Mouse (Mus musculus) hindbrain, embryonic 11.5 days (tissue): ENCODE data around the gene Kbtbd7. TPM values are rescaled to one million over a fixed set of nuclear protein-coding genes. Genes with fewer than 3 reads are reported as not detected.
"Not testable (repeated sequence)": the region's sequence is repeated elsewhere in the genome, so short reads cannot be mapped to it uniquely, and the experiment has no call there.

Experiments used
- ATAC-seq: fragments of 200-750 bp; cut with Nextera tagmentation; 2 replicates; pipeline ENCODE4 v1.8.0; 2017; ENCODE audit warnings: mild to moderate bottlenecking, moderate TSS enrichment, moderate library complexity; ENCODE audit not compliant: low FRiP score
- DNase-seq: peaks from one replicate; pipeline ENCODE4 v3.0.0-alpha.2; 2015; ENCODE audit warnings: low spot score
- H3K27ac ChIP-seq: fragments of 300-500 bp; sonication (generic); 2 replicates; pipeline ENCODE4 v1.5.1; 2014; ENCODE audit warnings: mild to moderate bottlenecking, low read depth, low read length
- H3K27me3 ChIP-seq: fragments of 300-500 bp; sonication (generic); 2 replicates; pipeline ENCODE4 v1.6.1; 2014; ENCODE audit warnings: mild to moderate bottlenecking, low read length, moderate library complexity, mixed read lengths; ENCODE audit not compliant: control insufficient read depth, insufficient read depth
- H3K36me3 ChIP-seq: fragments of 300-500 bp; sonication (generic); 2 replicates; pipeline ENCODE4 v1.6.1; 2014; ENCODE audit warnings: mild to moderate bottlenecking, low read length, moderate library complexity, mixed read lengths; ENCODE audit not compliant: control insufficient read depth, insufficient read depth
- H3K4me1 ChIP-seq: fragments of 300-500 bp; sonication (generic); replicated peaks from 2 replicates; pipeline ENCODE4 v1.6.1; 2014; ENCODE audit warnings: low read length, mixed read lengths; ENCODE audit not compliant: control insufficient read depth, insufficient read depth
- H3K4me2 ChIP-seq: fragments of 300-500 bp; sonication (generic); replicated peaks from 2 replicates; pipeline ENCODE4 v1.6.1; 2014; ENCODE audit warnings: mild to moderate bottlenecking, low read depth, low read length
- H3K4me3 ChIP-seq: fragments of 300-500 bp; sonication (generic); 2 replicates; pipeline ENCODE4 v1.5.1; 2014; ENCODE audit warnings: low read depth, low read length
- H3K9ac ChIP-seq: fragments of 300-500 bp; sonication (generic); 2 replicates; pipeline ENCODE4 v1.6.1; 2014; ENCODE audit warnings: low read depth, low read length
- H3K9me3 ChIP-seq: fragments of 300-500 bp; sonication (generic); 2 replicates; pipeline ENCODE4 v1.6.1; 2016; ENCODE audit warnings: low read length; ENCODE audit not compliant: control insufficient read depth
- WGBS: fragments of 180-500 bp; shearing (Covaris S2); extraction: QIAGEN DNeasy Blood & Tissue Kit; methylation state at CpG from one replicate; pipeline ENCODE4 v1.1.7; 2014; 5-methylcytosine and 5-hydroxymethylcytosine counted together
- polyA plus RNA-seq: library from polyadenylated mRNA; unstranded; fragments of >200 nt; fragmentation: Nextera tagmentation; extraction: Ambion mirVana; gene quantifications from 2 replicates; pipeline ENCODE4 v1.2.1, GENCODE M21; 2014

Kbtbd7 gene
- polyA plus RNA-seq, 1 experiment from 2014 or later: 17.6 TPM

DNA sequence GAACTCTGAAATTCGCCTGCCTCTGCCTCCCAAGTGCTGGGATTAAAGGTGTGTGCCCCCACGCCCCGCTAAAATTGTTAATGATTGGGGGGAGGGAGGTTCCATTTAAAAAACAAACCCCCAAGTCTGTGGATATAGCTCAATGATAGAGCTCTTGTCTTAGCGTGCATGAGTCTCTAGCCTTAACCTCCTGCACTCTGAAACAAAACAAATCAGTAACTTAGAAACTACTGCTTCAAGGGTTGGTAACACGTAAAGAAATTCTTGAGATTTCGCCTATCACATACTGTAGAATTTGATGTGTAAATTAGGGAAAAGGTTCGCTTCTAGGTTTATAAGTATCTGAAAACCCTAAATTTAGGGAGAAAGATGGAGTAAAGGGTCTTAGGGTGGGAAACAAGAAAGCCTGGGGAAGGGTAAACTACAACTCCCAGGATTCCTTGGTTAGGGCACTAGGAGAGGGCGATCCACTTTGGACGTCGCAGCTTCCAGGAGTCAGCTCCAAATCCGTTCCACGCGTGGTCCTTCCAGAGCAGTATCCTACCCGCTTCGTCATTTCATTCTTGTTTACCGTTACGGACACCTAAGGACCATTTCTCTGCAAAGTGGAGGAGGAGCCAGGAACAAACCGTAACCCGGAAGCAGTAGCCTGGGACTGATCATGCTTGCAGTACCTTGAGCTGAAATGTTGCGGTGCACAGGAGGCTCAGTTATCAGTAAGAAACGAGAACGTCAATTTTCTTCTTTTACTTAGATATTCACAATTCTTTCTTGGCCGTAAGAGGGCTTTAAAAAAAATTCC lies 28.8 kb upstream of the Kbtbd7 start, which contains the start of gene Mtrf1:
TSS of gene Mtrf1 (plus strand) at position 452 of the 802 bp plus-strand sequence.
- Histone ChIP-seq H3K27me3 (no peaks in the 10 kb centered on the region), H3K4me1 (no peaks in the 10 kb centered on the region)

DNA sequence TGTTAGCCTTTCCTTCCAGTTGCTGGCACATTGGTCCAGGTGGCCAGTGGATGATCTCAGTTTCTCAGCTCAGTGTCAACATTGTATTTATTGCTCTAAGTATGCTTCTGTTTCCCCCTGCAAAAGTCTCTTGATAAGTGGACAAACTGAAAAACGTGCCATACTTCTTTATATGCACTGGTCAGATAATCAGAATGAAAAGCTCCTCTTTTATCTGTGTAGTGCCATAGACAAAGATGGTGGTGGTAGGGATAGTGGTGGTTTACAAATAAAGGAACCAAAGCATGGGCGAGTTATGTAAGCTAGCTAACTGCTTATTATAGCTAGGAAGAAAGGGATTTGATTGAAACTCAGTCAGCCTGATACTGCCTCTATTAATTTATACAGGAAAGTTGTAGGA lies 18.7 kb upstream of the Kbtbd7 start:
- no peaks in the 10 kb centered on the region for H3K27me3 ChIP-seq
- H3K4me3 ChIP-seq: no peak overlapping the region
- no peaks in the 10 kb centered on the region for H3K36me3 ChIP-seq
- no peaks in the 10 kb centered on the region for H3K4me1 ChIP-seq
- H3K4me2 ChIP-seq: no peak overlapping the region
- no peak overlapping the region for H3K9ac ChIP-seq
- DNase-seq: no peak
- ATAC-seq: no peak
- 81% methylated on average over 2 of the region's 2 CpGs for WGBS
- no peak overlapping the region for H3K27ac ChIP-seq
- no peaks in the 10 kb centered on the region for H3K9me3 ChIP-seq

More for the DNA sequence above, 28.8 kb upstream of the Kbtbd7 start, which contains the start of gene Mtrf1:
- peak within 1 kb of the TSS; percentile 41 for H3K4me2 ChIP-seq
- H3K27ac ChIP-seq: peak within 1 kb of the TSS; percentile 72; the same call in 1 of the 2 replicates
- H3K36me3 ChIP-seq: no peaks in the 10 kb centered on the region
- H3K9me3 ChIP-seq: no peaks in the 10 kb centered on the region
- peak within 1 kb of the TSS; percentile 50 for H3K4me3 ChIP-seq
- peak; percentile 91 for ATAC-seq
- 19% methylated on average over 23 of the region's 23 CpGs for WGBS
- H3K9ac ChIP-seq: peak within 1 kb of the TSS; percentile 68
- DNase-seq: peak; percentile 75

DNA sequence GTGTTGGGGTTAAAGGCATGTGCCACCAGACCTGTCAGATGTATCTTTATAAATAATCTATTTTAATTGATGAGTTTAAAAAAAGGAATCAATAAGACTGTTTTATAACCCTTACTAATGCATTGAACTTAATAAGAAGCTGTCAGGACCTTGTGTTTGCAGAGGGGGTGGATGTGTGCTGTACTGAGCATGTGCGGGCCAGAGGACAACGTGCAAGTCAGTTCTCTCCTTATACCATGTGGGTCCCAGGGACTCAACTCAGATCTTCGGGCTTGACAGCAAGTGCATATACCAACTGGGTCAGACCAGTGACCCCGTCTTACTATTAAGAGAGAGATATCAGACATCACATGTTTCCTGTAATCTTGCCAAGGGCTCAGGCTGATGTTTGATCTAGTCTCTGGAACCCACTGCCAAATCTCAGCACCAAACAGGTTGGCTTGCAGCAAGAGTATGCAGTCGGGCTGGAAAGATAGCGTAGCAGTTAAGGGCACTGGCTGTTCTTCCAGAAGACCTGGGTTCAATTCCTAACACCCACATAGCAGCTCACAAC lies 17.0 kb upstream of the Kbtbd7 start:
- no peaks in the 10 kb centered on the region for H3K27me3 ChIP-seq
- WGBS: 95% methylated on average over 6 of the region's 6 CpGs
- no peaks in the 10 kb centered on the region for H3K4me1 ChIP-seq
- H3K4me2 ChIP-seq: no peak overlapping the region
- H3K36me3 ChIP-seq: no peaks in the 10 kb centered on the region
- no peak overlapping the region for H3K4me3 ChIP-seq
- H3K9ac ChIP-seq: no peak overlapping the region
- no peak for DNase-seq
- no peaks in the 10 kb centered on the region for H3K9me3 ChIP-seq
- no peak overlapping the region for H3K27ac ChIP-seq
- no peak for ATAC-seq

DNA sequence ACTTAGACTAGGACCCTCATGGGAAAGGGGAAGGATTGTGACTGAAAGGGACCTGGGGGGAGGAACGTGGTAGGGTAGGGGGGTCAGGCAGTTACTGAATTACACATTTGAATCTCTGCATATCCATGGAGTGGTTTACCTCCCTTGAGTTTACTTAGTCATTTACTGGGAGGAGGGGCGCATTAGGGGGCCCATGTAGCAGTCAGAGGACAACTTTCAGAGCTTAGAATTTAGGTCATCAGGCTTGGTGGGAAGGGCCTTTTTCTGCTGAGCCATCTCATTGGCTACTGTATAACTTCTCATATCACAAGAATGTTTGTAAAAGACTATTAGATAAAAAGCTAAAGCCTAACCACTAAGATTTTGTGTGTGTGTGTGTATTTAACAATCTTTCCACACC lies 15.6 kb upstream of the Kbtbd7 start:
- Histone ChIP-seq H3K27ac (no peak overlapping the region), H3K36me3 (no peaks in the 10 kb centered on the region), H3K9me3 (no peaks in the 10 kb centered on the region), H3K27me3 (no peaks in the 10 kb centered on the region), H3K4me3 (no peak overlapping the region), H3K9ac (no peak overlapping the region), H3K4me2 (no peak overlapping the region), H3K4me1 (no peaks in the 10 kb centered on the region)
- no peak for DNase-seq
- ATAC-seq: no peak
- WGBS: 81% methylated on average over 2 of the region's 2 CpGs

DNA sequence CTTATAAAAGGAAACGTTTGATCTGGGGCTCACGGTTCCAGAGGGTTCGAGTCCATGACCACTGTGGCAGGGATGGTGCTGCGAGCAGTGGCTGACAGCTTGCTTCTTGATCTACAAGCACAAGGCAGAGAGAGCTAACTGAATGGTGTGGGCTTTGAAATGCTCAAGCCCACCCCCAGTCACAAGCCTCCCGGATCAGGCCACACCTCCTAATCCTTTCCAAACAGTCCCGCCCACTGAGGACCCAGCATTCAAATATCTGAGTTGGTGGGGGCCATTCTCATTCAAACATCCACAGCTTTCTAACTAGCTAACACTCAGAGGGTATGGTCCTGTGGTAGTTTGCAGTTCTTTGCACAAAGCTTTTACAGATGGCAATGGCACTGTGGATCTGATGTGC lies 13.2 kb upstream of the Kbtbd7 start:
- no peak for DNase-seq

DNA sequence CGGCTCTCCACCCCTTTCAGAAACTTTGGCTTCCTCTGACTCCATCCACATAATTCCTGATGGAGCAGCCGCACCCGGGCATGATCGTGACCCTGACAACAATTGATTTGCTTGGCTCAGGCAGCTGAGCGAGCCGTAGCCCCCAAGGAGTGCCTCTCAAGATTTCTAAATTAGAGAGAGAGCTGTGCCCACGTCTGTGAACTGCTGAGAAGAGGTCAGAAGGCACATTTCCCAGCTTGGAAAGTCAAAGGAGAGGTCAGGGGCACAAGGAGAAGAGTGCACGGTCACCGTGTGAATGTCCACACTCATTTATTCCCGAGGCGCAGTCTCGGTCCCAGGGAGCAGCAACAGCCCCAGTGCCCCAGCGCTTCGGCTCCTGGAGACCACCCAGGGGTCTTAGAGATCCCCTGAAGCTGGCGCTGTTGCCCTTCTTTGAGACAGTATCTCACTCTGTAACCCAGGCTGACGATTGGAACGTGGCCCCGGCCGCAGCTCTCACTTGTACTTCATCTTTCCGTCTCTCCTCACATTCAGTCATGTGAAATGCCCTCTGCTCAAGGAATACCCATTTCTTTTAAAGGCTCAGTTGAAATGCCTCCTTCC lies 6.1 kb upstream of the Kbtbd7 start:
- ATAC-seq (peak; percentile 85), DNase-seq (peak; percentile 57)
- H3K27ac ChIP-seq: no peak overlapping the region
- H3K27me3 ChIP-seq: no peaks in the 10 kb centered on the region
- H3K9me3 ChIP-seq: no peaks in the 10 kb centered on the region
- H3K4me3 ChIP-seq: no peak overlapping the region
- no peak overlapping the region for H3K9ac ChIP-seq
- WGBS: 26% methylated on average over 20 of the region's 20 CpGs
- H3K4me2 ChIP-seq: peak overlapping the region; percentile 32
- no peaks in the 10 kb centered on the region for H3K36me3 ChIP-seq
- H3K4me1 ChIP-seq: peaks cover 3% of the 10 kb centered on the region; the same call in 1 of the 2 replicates

More for the DNA sequence above, 13.2 kb upstream of the Kbtbd7 start:
- 91% methylated on average over 6 of the region's 6 CpGs for WGBS
- Histone ChIP-seq H3K9ac (no peak overlapping the region), H3K4me1 (no peaks in the 10 kb centered on the region), H3K4me2 (no peak overlapping the region), H3K9me3 (no peaks in the 10 kb centered on the region), H3K27ac (no peak overlapping the region), H3K27me3 (no peaks in the 10 kb centered on the region), H3K4me3 (no peak overlapping the region), H3K36me3 (no peaks in the 10 kb centered on the region)
- no peak for ATAC-seq

DNA sequence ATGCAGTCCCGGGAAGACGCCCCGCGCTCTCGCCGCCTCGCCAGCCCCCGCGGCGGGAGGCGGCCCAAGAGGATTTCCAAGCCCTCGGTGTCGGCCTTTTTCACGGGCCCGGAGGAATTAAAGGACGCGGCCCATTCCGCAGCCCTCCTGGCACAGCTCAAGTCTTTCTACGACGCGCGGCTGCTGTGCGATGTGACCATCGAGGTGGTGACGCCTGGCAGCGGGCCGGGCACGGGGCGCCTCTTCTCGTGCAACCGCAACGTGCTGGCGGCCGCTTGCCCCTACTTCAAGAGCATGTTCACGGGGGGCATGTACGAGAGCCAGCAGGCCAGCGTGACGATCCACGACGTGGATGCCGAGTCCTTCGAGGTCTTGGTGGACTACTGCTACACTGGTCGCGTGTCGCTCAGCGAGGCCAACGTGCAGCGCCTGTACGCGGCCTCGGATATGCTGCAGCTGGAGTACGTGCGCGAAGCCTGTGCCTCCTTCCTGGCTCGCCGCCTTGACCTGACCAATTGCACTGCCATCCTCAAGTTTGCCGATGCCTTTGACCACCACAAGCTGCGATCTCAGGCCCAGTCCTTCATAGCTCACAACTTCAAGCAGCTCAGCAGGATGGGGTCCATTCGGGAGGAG lies 537 bp downstream of the Kbtbd7 start:
- ATAC-seq: peak; percentile 73
- peak overlapping the region; percentile 66; the same call in 1 of the 2 replicates for H3K27ac ChIP-seq
- H3K4me3 ChIP-seq: peak overlapping the region; percentile 38
- H3K9ac ChIP-seq, H3K36me3 ChIP-seq, DNase-seq, H3K27me3 ChIP-seq, H3K9me3 ChIP-seq, H3K4me1 ChIP-seq: not testable (repeated sequence)
- peak overlapping the region; percentile 43 for H3K4me2 ChIP-seq
- WGBS: 80% methylated on average over 2 of the region's 59 CpGs

DNA sequence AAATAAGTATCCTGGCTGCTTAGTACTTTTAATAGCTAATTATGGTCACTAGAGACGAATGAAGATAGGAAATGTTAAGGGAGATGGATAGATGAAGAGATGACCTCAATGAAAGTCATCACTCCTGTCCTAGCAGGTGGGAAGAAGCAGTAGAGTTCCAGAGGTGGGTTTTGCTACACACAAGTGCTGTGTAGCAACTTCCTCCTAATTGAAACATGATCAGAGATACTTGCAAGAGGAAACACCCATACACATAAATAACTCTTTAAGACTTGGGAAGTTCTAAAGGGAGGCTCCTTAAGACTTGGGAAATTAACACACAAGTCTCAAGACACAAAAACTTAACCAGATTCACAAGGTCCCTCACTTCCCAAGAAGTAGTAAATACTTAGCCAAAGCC lies 7.8 kb downstream of the Kbtbd7 start:
- H3K4me2 ChIP-seq: no peak overlapping the region
- WGBS: 82% methylated on average over 1 of the region's 1 CpGs
- ATAC-seq (no peak), DNase-seq (no peak)
- no peaks in the 10 kb centered on the region for H3K36me3 ChIP-seq
- H3K4me3 ChIP-seq: no peak overlapping the region
- H3K4me1 ChIP-seq: no peaks in the 10 kb centered on the region
- H3K9me3 ChIP-seq: no peaks in the 10 kb centered on the region
- no peaks in the 10 kb centered on the region for H3K27me3 ChIP-seq
- no peak overlapping the region for H3K9ac ChIP-seq
- H3K27ac ChIP-seq: no peak overlapping the region
